Mouse (Mus musculus) thymus, adult 2 months (tissue): ENCODE measurements around the gene Cpm. TPM values are rescaled to one million over a fixed set of nuclear protein-coding genes. Genes with fewer than 3 reads are reported as not detected.

Experiments
- DNase-seq: peaks from one replicate; pipeline ENCODE4 v3.0.0; 2021
- H3K27ac ChIP-seq: fragments of 200-500 bp; 2 replicates; pipeline ENCODE4 v1.5.1; 2012; ENCODE audit warnings: low read length, control low read depth; ENCODE audit not compliant: control insufficient read depth, insufficient read depth
- H3K27me3 ChIP-seq: fragments of 200-500 bp; 2 replicates; pipeline ENCODE4 v1.6.1; 2012; ENCODE audit warnings: mild to moderate bottlenecking, low read length, moderate library complexity, mixed read lengths; ENCODE audit not compliant: control insufficient read depth, insufficient read depth
- H3K36me3 ChIP-seq: fragments of 200-500 bp; 2 replicates; pipeline ENCODE4 v1.6.1; 2012; ENCODE audit warnings: mild to moderate bottlenecking, low read length, moderate library complexity; ENCODE audit not compliant: control insufficient read depth, insufficient read depth
- H3K4me1 ChIP-seq: fragments of 200-500 bp; replicated peaks from 2 replicates; pipeline ENCODE4 v1.6.1; 2012; ENCODE audit warnings: low read length; ENCODE audit not compliant: control insufficient read depth, insufficient read depth
- H3K4me3 ChIP-seq: fragments of 200-500 bp; 2 replicates; pipeline ENCODE4 v1.5.1; 2012; ENCODE audit warnings: mild to moderate bottlenecking, low read length, control low read depth, moderate library complexity; ENCODE audit not compliant: control insufficient read depth, insufficient read depth
- CTCF ChIP-seq: fragments of 200-500 bp; IDR thresholded peaks from 2 replicates; pipeline ENCODE4 v1.5.1; 2012; ENCODE audit warnings: mild to moderate bottlenecking, control low read depth, low read length, moderate library complexity, borderline replicate concordance; ENCODE audit not compliant: control insufficient read depth, poor library complexity, insufficient read depth; ENCODE audit errors: extremely low read depth
- POLR2A ChIP-seq: fragments of 200-500 bp; IDR thresholded peaks from 2 replicates; pipeline ENCODE4 v1.6.1; 2012; ENCODE audit warnings: mild to moderate bottlenecking, low read length, control low read depth, moderate library complexity; ENCODE audit not compliant: control insufficient read depth, poor library complexity, insufficient read depth; ENCODE audit errors: extremely low read depth
- WGBS: fragments of 180-500 bp; shearing (Covaris S2); methylation state at CpG from one replicate; pipeline ENCODE4 v1.1.7; 2018; 5-methylcytosine and 5-hydroxymethylcytosine counted together
- polyA plus RNA-seq: library from polyadenylated mRNA; depleted of rRNA; stranded (reverse); fragments of >200 nt; gene quantifications from 2 replicates; pipeline ENCODE4 v1.2.3, GENCODE M21; 2012

Gene Cpm
- polyA plus RNA-seq, 1 experiment = 3.2 TPM

DNA sequence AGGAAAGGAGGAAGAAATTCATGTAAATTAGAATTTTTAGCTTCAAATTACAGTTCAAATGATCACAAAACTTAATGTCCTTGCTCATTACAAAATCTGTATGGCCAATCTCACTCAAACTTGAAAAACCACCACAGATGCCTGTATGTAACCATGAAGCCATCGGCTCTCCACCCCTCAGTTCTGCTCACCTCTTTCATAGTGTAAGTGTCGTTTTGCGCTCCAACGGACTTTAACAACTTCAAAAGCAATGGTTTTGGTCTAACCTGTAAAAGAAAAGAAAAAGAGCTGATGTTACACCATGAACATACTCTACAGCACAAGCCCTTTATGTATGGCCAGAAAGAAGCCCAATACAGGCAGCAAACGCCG, 75.7 kb downstream of the Cpm start:
- TF ChIP-seq CTCF = no peak
- TF ChIP-seq POLR2A = no peak
- Histone ChIP-seq H3K27me3 (no peaks in the 10 kb centered on the region), H3K36me3 (peaks cover 66% of the 10 kb centered on the region), H3K4me1 (peaks cover 4% of the 10 kb centered on the region), H3K4me3 (no peak overlapping the region), H3K27ac (no peak overlapping the region)
- WGBS = 93% methylated on average over 6 of the region's 6 CpGs
- no peak for DNase-seq

DNA sequence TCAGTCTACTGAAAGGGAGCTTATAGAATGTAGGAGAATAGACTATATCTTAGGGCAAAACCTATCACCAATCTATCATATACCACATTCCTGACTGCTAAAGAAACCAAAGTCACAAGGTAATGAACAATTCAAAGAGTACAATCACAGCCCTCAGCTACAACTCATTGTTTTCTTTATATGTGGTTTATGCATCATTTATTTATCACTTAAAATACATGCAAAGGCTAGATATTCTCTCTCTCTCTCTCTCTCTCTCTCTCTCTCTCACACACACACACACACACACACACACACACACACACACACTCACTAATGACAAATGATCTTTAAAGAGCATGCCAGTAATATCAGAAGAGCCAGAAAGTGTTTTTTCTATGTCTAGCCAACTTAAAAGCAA, 76.5 kb downstream of the Cpm start:
- Histone ChIP-seq H3K4me3 (no peak overlapping the region), H3K36me3 (peaks cover 57% of the 10 kb centered on the region), H3K27ac (no peak overlapping the region), H3K4me1 (peaks cover 4% of the 10 kb centered on the region), H3K27me3 (no peaks in the 10 kb centered on the region)
- no peak for DNase-seq
- no peak for TF ChIP-seq POLR2A

DNA sequence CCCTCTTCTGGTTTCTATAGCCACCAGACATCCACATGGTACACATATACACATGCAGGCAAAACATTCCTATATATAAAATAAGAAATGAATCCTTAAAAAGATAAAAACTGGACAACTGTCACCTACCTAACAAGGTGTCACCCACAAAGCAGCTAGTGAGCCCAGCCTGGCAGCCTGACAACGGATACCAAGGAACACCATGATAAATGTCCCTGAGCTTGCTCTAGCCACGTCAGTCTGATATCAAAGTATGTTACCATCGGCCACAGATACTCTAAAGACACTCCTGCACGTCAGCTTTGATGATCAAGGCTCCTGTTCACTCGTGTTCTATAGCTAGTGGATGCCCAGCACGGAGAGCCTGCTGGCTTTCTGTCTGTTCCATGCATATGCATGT, 77.1 kb downstream of the Cpm start:
- no peak overlapping the region for H3K4me3 ChIP-seq
- 90% methylated on average over 6 of the region's 6 CpGs for WGBS
- H3K36me3 ChIP-seq = peaks cover 51% of the 10 kb centered on the region
- DNase-seq = no peak
- peaks cover 4% of the 10 kb centered on the region for H3K4me1 ChIP-seq
- no peak for TF ChIP-seq CTCF
- TF ChIP-seq POLR2A = no peak
- H3K27me3 ChIP-seq = no peaks in the 10 kb centered on the region
- no peak overlapping the region for H3K27ac ChIP-seq

DNA sequence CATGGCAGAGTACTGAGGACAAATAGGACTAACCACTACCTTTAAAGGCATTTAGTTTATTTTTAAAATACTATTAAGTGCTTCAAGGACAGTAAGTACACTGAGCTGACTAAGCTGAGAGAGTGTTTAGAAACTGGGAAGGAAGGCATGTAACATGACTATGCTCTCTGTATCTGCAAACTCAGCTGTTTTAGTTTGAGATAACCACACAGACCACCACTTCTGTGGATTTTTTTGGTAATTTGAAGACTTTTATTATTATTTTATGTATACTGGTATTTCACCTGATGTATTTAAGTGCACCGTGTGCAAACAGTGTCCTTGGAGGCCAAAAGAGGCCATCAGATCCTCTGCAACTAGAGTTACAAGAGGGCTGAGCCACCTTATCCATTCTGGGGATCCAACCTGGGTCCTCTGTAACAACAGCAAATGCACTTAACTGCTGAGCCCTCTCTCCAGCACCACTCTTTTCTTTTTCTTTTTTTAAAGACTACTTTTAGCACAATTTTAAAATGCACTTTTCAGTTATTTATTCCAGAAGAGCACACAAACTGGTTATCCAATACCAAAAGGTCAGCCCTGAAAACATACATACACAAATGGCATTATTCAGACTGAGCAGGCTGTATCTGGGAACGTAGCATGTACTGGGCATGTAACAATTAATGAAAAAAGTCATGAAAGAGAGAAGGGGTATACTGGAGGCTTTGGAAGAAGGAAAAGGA, 78.0 kb downstream of the Cpm start:
- H3K4me1 ChIP-seq = peaks cover 4% of the 10 kb centered on the region
- no peak for TF ChIP-seq POLR2A
- no peak for TF ChIP-seq CTCF
- H3K27ac ChIP-seq = no peak overlapping the region
- no peak overlapping the region for H3K4me3 ChIP-seq
- H3K36me3 ChIP-seq = peaks cover 42% of the 10 kb centered on the region
- DNase-seq = no peak
- WGBS = 93% methylated on average over 2 of the region's 2 CpGs
- H3K27me3 ChIP-seq = no peaks in the 10 kb centered on the region

DNA sequence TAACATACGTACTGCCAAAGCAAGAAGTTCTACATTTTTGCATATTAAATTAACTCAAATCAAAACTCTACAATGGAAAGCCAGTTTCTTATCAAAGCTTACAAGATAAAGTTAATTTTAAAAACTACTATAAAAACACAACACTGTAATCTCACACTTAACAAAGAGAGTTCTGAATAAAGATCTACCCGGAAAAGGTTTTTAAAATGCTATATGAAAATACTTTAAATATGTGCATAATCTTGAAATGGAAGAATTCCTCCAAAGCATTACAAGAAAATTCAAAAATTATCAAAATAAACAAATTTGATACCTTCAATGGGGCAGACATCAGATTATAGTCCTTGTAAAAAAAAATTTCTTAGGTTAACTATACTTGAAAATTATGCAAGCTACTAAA, 79.1 kb downstream of the Cpm start:
- WGBS = 96% methylated on average over 2 of the region's 2 CpGs
- Histone ChIP-seq H3K27ac (no peak overlapping the region), H3K36me3 (peaks cover 32% of the 10 kb centered on the region), H3K4me3 (no peak overlapping the region), H3K4me1 (peaks cover 4% of the 10 kb centered on the region), H3K27me3 (no peaks in the 10 kb centered on the region)
- TF ChIP-seq CTCF (no peak), POLR2A (no peak)
- no peak for DNase-seq

DNA sequence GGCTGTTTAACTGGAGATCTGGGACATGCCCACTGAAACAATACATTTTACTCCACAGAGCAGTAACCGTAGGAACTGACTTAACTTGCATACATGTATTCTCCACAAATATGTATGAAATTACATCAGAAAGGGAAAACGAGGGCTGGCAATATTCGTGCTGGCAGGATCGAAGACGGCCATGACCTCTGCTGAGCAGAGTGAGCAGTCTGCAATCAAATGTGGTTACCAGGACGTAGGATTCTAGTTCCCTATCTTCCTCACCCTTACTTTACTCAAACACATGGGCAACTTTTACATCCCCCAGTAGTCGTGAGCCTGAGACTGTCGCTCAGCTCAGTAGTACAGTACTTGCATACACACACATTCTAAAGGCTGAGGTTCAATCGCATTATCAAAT, 79.6 kb downstream of the Cpm start:
- WGBS = 58% methylated on average over 9 of the region's 9 CpGs
- H3K36me3 ChIP-seq = peaks cover 27% of the 10 kb centered on the region
- H3K27ac ChIP-seq = no peak overlapping the region
- no peak overlapping the region for H3K4me3 ChIP-seq
- DNase-seq = no peak
- no peaks in the 10 kb centered on the region for H3K27me3 ChIP-seq
- TF ChIP-seq CTCF = no peak
- H3K4me1 ChIP-seq = peaks cover 4% of the 10 kb centered on the region

DNA sequence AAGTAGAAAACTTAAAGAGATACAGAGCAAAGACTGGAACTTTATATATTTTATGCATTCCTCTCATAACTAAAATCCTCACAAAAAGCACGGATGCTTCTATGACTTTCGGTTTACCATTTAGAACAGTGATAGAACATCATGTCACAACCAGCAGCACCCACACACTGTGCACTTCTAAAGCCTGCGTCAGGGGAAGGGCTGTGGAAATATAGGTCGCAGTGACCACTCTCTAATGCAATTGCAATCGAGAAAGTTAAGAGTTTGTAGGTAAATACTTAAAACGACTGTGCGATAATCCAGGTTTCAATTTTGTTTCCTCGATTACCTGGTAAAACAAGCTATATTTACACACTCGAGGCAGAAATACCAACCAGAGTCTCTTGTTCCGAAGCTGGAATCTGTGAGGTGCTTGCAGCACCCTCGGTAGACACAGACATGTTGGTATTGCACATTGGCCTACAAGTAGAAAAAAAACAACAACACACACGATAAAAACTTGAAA, 80.1 kb downstream of the Cpm start:
- no peak for DNase-seq
- no peaks in the 10 kb centered on the region for H3K27me3 ChIP-seq
- 14% methylated on average over 12 of the region's 12 CpGs for WGBS

More for the DNA sequence above, 80.1 kb downstream of the Cpm start:
- Histone ChIP-seq H3K27ac (peak overlapping the region; percentile 61), H3K36me3 (peaks cover 21% of the 10 kb centered on the region), H3K4me1 (peaks cover 4% of the 10 kb centered on the region), H3K4me3 (peak overlapping the region; percentile 86)
- TF ChIP-seq CTCF = no peak
- TF ChIP-seq POLR2A = no peak
